Mouse (Mus musculus) bone marrow macrophage, adult 2 months (primary cell): ENCODE data around the gene Ube2o.

Source experiments
- CTCF ChIP-seq: IDR thresholded peaks from 2 replicates; pipeline ENCODE4 v1.5.1; 2012; ENCODE audit warnings: low read depth, mild to moderate bottlenecking, low read length, moderate library complexity
- POLR2A ChIP-seq: IDR thresholded peaks from 2 replicates; pipeline ENCODE4 v1.6.1; 2012; ENCODE audit warnings: mild to moderate bottlenecking, low read depth, low read length, borderline replicate concordance

DNA sequence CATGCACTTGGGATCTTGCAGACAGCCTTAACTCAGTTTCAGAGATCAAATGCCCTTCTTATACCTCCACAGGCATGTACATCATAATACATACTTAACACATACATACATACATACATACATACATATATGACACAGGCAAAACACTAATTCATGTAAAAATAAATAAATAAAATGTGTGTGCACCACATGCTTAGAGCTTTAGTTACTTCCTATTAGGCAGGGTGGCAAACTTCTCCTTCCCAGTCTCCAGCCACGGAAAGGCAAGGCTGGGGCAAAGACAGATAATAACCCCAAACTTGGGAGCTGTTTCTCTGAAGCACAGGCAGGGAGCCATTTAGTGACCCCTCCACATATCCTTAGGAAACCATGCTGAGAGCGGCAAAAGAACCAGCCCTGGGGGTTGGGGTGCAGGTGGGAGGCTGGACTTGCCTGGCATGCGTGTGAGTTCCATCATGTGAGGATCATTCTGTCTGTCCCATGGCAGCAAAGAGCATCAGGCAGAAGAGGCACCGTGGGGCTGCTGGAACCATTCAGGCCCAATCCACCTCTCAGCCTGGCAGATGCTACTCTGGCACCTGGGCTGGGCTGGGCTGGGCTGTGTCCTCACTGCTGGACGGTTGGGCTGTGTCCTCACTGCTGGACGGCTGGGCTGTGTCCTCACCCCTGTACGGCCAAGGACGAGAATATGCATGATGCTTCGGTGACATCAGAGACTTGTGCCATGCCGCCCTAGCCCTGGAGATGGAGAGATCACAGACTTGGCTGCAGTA lies 45.2 kb upstream of the Ube2o start, which contains the start of gene Rhbdf2:
- TF ChIP-seq POLR2A (no peak), CTCF (no peak)
